Mouse (Mus musculus) liver, postnatal 0 days (tissue): ENCODE measurements around the gene Dnaaf1.

ENCODE experiments used
- CTCF ChIP-seq: sonication (generic); IDR thresholded peaks from 2 replicates; pipeline ENCODE4 v1.5.1; 2016; ENCODE audit warnings: antibody characterized with exemption, low read depth
- EP300 ChIP-seq: IDR thresholded peaks from 2 replicates; pipeline ENCODE4 v1.6.1; 2016; ENCODE audit warnings: antibody characterized with exemption, low read depth, mild to moderate bottlenecking

- TF ChIP-seq CTCF (no peak), EP300 (no peak)
These were observed 48.7 kb downstream of the Dnaaf1 start for GRCm38 (mm10) chr8:119623744-119624143.
